Mouse (Mus musculus) hindbrain, embryonic 15.5 days (tissue): ENCODE results near the gene Ddx60. TPM values are rescaled to one million over a fixed set of nuclear protein-coding genes. Genes with fewer than 3 reads are reported as not detected.
"Not testable (repeated sequence)": the region's sequence is repeated elsewhere in the genome, so short reads cannot be mapped to it uniquely, and the experiment has no call there.

Experiments
- ATAC-seq: fragments of 200-750 bp; cut with Nextera tagmentation; 2 replicates; pipeline ENCODE4 v1.8.0; 2017; ENCODE audit warnings: low read depth, moderate number of reproducible peaks, moderate TSS enrichment; ENCODE audit not compliant: low FRiP score
- H3K27ac ChIP-seq: fragments of 300-500 bp; sonication (generic); replicated peaks from 2 replicates; pipeline ENCODE4 v1.5.1; 2015; ENCODE audit warnings: mild to moderate bottlenecking, inconsistent platforms
- H3K27me3 ChIP-seq: fragments of 300-500 bp; sonication (generic); 2 replicates; pipeline ENCODE4 v1.6.1; 2015; ENCODE audit warnings: control low read depth, inconsistent platforms
- H3K36me3 ChIP-seq: fragments of 300-500 bp; sonication (generic); 2 replicates; pipeline ENCODE4 v1.6.1; 2015; ENCODE audit warnings: control low read depth, inconsistent platforms
- H3K4me1 ChIP-seq: fragments of 300-500 bp; sonication (generic); replicated peaks from 2 replicates; pipeline ENCODE4 v1.6.1; 2015; ENCODE audit warnings: control low read depth, inconsistent platforms
- H3K4me2 ChIP-seq: fragments of 300-500 bp; sonication (generic); 2 replicates; pipeline ENCODE4 v1.6.1; 2015; ENCODE audit warnings: moderate library complexity, mild to moderate bottlenecking, inconsistent platforms
- H3K4me3 ChIP-seq: fragments of 300-500 bp; sonication (generic); 2 replicates; pipeline ENCODE4 v1.5.1; 2015; ENCODE audit warnings: mild to moderate bottlenecking, inconsistent platforms
- H3K9ac ChIP-seq: fragments of 300-500 bp; sonication (generic); 2 replicates; pipeline ENCODE4 v1.6.1; 2015; ENCODE audit warnings: inconsistent platforms
- H3K9me3 ChIP-seq: fragments of 300-500 bp; sonication (generic); 2 replicates; pipeline ENCODE4 v1.6.1; 2016; ENCODE audit warnings: control low read depth, inconsistent platforms
- WGBS: fragments of 180-500 bp; shearing (Covaris S2); methylation state at CpG from one replicate; pipeline ENCODE4 v1.1.7; 2015; 5-methylcytosine and 5-hydroxymethylcytosine counted together
- polyA plus RNA-seq: library from polyadenylated mRNA; unstranded; fragments of >200 nt; fragmentation: Nextera tagmentation; extraction: Ambion mirVana; gene quantifications from 2 replicates; pipeline ENCODE4 v1.2.1, GENCODE M21; 2015

Ddx60 gene
- polyA plus RNA-seq, 1 experiment from 2014 or later, result 0.22 TPM

- Histone ChIP-seq H3K9me3 (no peaks in the 10 kb centered on the region), H3K4me2 (no peak overlapping the region), H3K4me1 (no peaks in the 10 kb centered on the region), H3K27ac (no peak overlapping the region), H3K9ac (no peak overlapping the region), H3K27me3 (no peaks in the 10 kb centered on the region), H3K36me3 (no peaks in the 10 kb centered on the region), H3K4me3 (no peak overlapping the region)
- ATAC-seq, result no peak
- 95% methylated on average over 2 of the region's 2 CpGs for WGBS
Observed at GRCm38 (mm10) chr8:61919145-61919788, 8.6 kb upstream of the Ddx60 start.

GRCm38 (mm10) chr8:61920389-61920788, 7.5 kb upstream of the Ddx60 start:
- no peak overlapping the region for H3K9ac ChIP-seq
- no peaks in the 10 kb centered on the region for H3K9me3 ChIP-seq
- WGBS, result 78% methylated on average over 7 of the region's 7 CpGs
- H3K4me1 ChIP-seq, result no peaks in the 10 kb centered on the region
- no peak overlapping the region for H3K27ac ChIP-seq
- no peaks in the 10 kb centered on the region for H3K36me3 ChIP-seq
- no peak for ATAC-seq
- no peak overlapping the region for H3K4me2 ChIP-seq
- no peaks in the 10 kb centered on the region for H3K27me3 ChIP-seq
- no peak overlapping the region for H3K4me3 ChIP-seq

- WGBS, result 85% methylated on average over 10 of the region's 10 CpGs
- no peak for ATAC-seq
- no peak overlapping the region for H3K4me3 ChIP-seq
Observed at GRCm38 (mm10) chr8:61921454-61922054, 6.3 kb upstream of the Ddx60 start.

GRCm38 (mm10) chr8:61924518-61924917, 3.4 kb upstream of the Ddx60 start:
- Histone ChIP-seq H3K4me2 (no peak overlapping the region), H3K4me1 (peaks cover 7% of the 10 kb centered on the region), H3K4me3 (no peak overlapping the region), H3K9me3 (no peaks in the 10 kb centered on the region), H3K9ac (no peak overlapping the region), H3K27me3 (no peaks in the 10 kb centered on the region), H3K27ac (no peak overlapping the region), H3K36me3 (no peaks in the 10 kb centered on the region)
- WGBS, result 94% methylated on average over 1 of the region's 1 CpGs
- ATAC-seq, result no peak

More at GRCm38 (mm10) chr8:61921454-61922054, 6.3 kb upstream of the Ddx60 start:
- H3K9ac ChIP-seq, result no peak overlapping the region
- no peaks in the 10 kb centered on the region for H3K9me3 ChIP-seq
- H3K27me3 ChIP-seq, result no peaks in the 10 kb centered on the region
- H3K4me1 ChIP-seq, result no peaks in the 10 kb centered on the region
- H3K27ac ChIP-seq, result no peak overlapping the region
- no peaks in the 10 kb centered on the region for H3K36me3 ChIP-seq
- H3K4me2 ChIP-seq, result no peak overlapping the region

GRCm38 (mm10) chr8:61933243-61933642, 5.4 kb downstream of the Ddx60 start:
- no peaks in the 10 kb centered on the region for H3K27me3 ChIP-seq
- ATAC-seq, result no peak
- WGBS, result 53% methylated on average over 2 of the region's 2 CpGs
- H3K4me2 ChIP-seq, result no peak overlapping the region
- peaks cover 1% of the 10 kb centered on the region for H3K4me1 ChIP-seq
- H3K9ac ChIP-seq, result no peak overlapping the region
- no peaks in the 10 kb centered on the region for H3K36me3 ChIP-seq
- no peak overlapping the region for H3K4me3 ChIP-seq
- no peak overlapping the region for H3K27ac ChIP-seq
- no peaks in the 10 kb centered on the region for H3K9me3 ChIP-seq

- no peak overlapping the region for H3K9ac ChIP-seq
- H3K36me3 ChIP-seq, result no peaks in the 10 kb centered on the region
- no peaks in the 10 kb centered on the region for H3K27me3 ChIP-seq
- no peak overlapping the region for H3K27ac ChIP-seq
- H3K4me2 ChIP-seq, result no peak overlapping the region
- H3K4me3 ChIP-seq, result no peak overlapping the region
- no peak for ATAC-seq
- WGBS, result 72% methylated on average over 2 of the region's 2 CpGs
- H3K4me1 ChIP-seq, result no peaks in the 10 kb centered on the region
- H3K9me3 ChIP-seq, result no peaks in the 10 kb centered on the region
Observed at GRCm38 (mm10) chr8:61937576-61937975, 9.7 kb downstream of the Ddx60 start.

GRCm38 (mm10) chr8:61964591-61965375, 36.9 kb downstream of the Ddx60 start:
- not testable (repeated sequence) for H3K27me3 ChIP-seq, ATAC-seq, H3K36me3 ChIP-seq, H3K4me1 ChIP-seq, H3K4me3 ChIP-seq, H3K9ac ChIP-seq, H3K27ac ChIP-seq, H3K9me3 ChIP-seq, H3K4me2 ChIP-seq
- whole genome bisulfite sequencing, result 84% methylated on average over 4 of the region's 4 CpGs

GRCm38 (mm10) chr8:61969581-61969980, 41.7 kb downstream of the Ddx60 start:
- H3K36me3 ChIP-seq, result no peaks in the 10 kb centered on the region
- 34% methylated on average over 3 of the region's 3 CpGs for WGBS
- no peak overlapping the region for H3K4me3 ChIP-seq
- ATAC-seq, result no peak
- H3K27me3 ChIP-seq, result no peaks in the 10 kb centered on the region
- no peak overlapping the region for H3K27ac ChIP-seq
- no peak overlapping the region for H3K9ac ChIP-seq
- no peak overlapping the region for H3K4me2 ChIP-seq
- H3K4me1 ChIP-seq, result no peaks in the 10 kb centered on the region
- H3K9me3 ChIP-seq, result no peaks in the 10 kb centered on the region

- no peak overlapping the region for H3K4me2 ChIP-seq
- no peak overlapping the region for H3K4me3 ChIP-seq
- 0 out of 2 replicates have a peak, but pooled peaks cover 6% of the 10 kb centered on the region for H3K4me1 ChIP-seq
- H3K27me3 ChIP-seq, result no peaks in the 10 kb centered on the region
- H3K9ac ChIP-seq, result no peak overlapping the region
- H3K36me3 ChIP-seq, result no peaks in the 10 kb centered on the region
- H3K27ac ChIP-seq, result no peak overlapping the region
- 89% methylated on average over 4 of the region's 4 CpGs for WGBS
- ATAC-seq, result no peak
- H3K9me3 ChIP-seq, result no peaks in the 10 kb centered on the region
Observed at GRCm38 (mm10) chr8:61984941-61985340, 57.1 kb downstream of the Ddx60 start.

- Histone ChIP-seq H3K27ac (no peak overlapping the region), H3K9me3 (no peaks in the 10 kb centered on the region), H3K4me3 (no peak overlapping the region), H3K27me3 (no peaks in the 10 kb centered on the region), H3K4me2 (no peak overlapping the region), H3K36me3 (no peaks in the 10 kb centered on the region), H3K4me1 (0 out of 2 replicates have a peak, but pooled peaks cover 6% of the 10 kb centered on the region), H3K9ac (no peak overlapping the region)
- WGBS, result 43% methylated on average over 6 of the region's 6 CpGs
- no peak for ATAC-seq
Observed at GRCm38 (mm10) chr8:61985703-61986475, 58.0 kb downstream of the Ddx60 start.

- Histone ChIP-seq H3K9me3 (no peaks in the 10 kb centered on the region), H3K4me3 (no peak overlapping the region), H3K27ac (no peak overlapping the region), H3K4me2 (0 out of 2 replicates have a peak overlapping the region, but pooled peaks have one; percentile 15), H3K4me1 (0 out of 2 replicates have a peak, but pooled peaks cover 6% of the 10 kb centered on the region), H3K27me3 (no peaks in the 10 kb centered on the region), H3K9ac (no peak overlapping the region), H3K36me3 (no peaks in the 10 kb centered on the region)
- 18% methylated on average over 6 of the region's 6 CpGs for WGBS
- ATAC-seq, result peak; percentile 72; the same call in 1 of the 2 replicates
Observed at GRCm38 (mm10) chr8:61989464-61989863, 61.6 kb downstream of the Ddx60 start.
